Mouse (Mus musculus): ENCODE results near the gene 1810055G02Rik. TPM values are rescaled to one million over a fixed set of nuclear protein-coding genes. Genes with fewer than 3 reads are reported as not detected.

1810055G02Rik gene
- polyA plus RNA-seq, 1 experiment from 2014 or later, result 42.1 TPM

- ATAC-seq, result no peak
- no peak overlapping the region for H3K27ac ChIP-seq (ENCODE audit: low read depth, low read length)
- H3K4me3 ChIP-seq (ENCODE audit: low read length), result no peak overlapping the region
- H3K4me2 ChIP-seq (ENCODE audit: low read length), result no peak overlapping the region
- no peaks in the 10 kb centered on the region for H3K9me3 ChIP-seq (ENCODE audit: control insufficient read depth, low read length)
- H3K9ac ChIP-seq (ENCODE audit: low read depth, low read length), result no peak overlapping the region
- H3K4me1 ChIP-seq (ENCODE audit: control insufficient read depth, insufficient read depth, low read depth, low read length), result peaks cover 5% of the 10 kb centered on the region
- H3K27me3 ChIP-seq (replicated peaks; ENCODE audit: control insufficient read depth, insufficient read depth, low read length), result peaks cover 2% of the 10 kb centered on the region; the same call in 1 of the 2 replicates
- WGBS, result 96% methylated on average over 5 of the region's 5 CpGs
- no peaks in the 10 kb centered on the region for H3K36me3 ChIP-seq (ENCODE audit: control insufficient read depth, insufficient read depth, low read length)
These were observed 16.8 kb upstream of the 1810055G02Rik start for GRCm38 (mm10) chr19:3691337-3691736.

DNA sequence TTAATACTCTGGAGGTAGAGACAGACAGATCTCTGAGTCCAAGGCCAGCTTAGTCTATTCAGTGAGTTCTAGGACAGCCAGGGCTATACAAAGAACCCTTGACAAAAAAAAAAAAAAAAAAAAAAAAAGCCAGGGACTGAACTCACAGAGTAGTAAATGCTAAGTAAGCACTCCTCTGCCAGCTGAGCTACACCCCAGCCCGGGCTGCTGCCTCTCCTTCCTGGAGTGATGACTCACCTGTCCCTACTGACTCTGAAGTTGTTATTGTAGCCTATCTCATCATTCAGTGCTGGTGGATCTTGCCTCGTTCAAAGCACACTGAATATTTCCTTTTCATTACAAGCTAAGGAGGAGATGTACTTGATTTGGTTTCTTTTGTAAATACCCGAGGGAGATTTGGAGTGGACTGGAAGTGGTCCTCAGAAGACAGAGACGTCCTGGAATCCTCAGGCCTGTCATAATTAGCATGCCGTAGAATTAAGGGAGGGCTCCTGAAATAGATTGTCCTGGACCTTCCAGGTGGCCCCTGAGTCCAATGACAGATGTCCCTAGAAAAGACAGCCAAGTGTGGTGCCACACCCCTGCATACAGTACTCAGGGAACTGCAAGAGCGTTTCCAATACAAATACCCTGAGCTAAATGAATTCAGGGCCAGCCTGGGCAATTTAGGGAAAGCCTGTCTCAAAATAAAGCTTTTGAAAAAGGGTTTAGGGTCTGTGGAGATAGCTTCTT, 15.5 kb upstream of the 1810055G02Rik start:
- H3K4me1 ChIP-seq (ENCODE audit: control insufficient read depth, insufficient read depth, low read depth, low read length), result no peaks in the 10 kb centered on the region
- H3K9ac ChIP-seq (ENCODE audit: low read depth, low read length), result no peak overlapping the region
- no peak for ATAC-seq
- H3K4me2 ChIP-seq (ENCODE audit: low read length), result no peak overlapping the region
- H3K27me3 ChIP-seq (replicated peaks; ENCODE audit: control insufficient read depth, insufficient read depth, low read length), result no peaks in the 10 kb centered on the region; the same call in 1 of the 2 replicates
- WGBS, result 75% methylated on average over 6 of the region's 6 CpGs
- H3K27ac ChIP-seq (ENCODE audit: low read depth, low read length), result no peak overlapping the region
- no peak overlapping the region for H3K4me3 ChIP-seq (ENCODE audit: low read length)
- no peaks in the 10 kb centered on the region for H3K36me3 ChIP-seq (ENCODE audit: control insufficient read depth, insufficient read depth, low read length)
- no peaks in the 10 kb centered on the region for H3K9me3 ChIP-seq (ENCODE audit: control insufficient read depth, low read length)

- Histone ChIP-seq H3K9ac (ENCODE audit: low read depth, low read length) (no peak overlapping the region), H3K27me3 (replicated peaks; ENCODE audit: control insufficient read depth, insufficient read depth, low read length) (no peaks in the 10 kb centered on the region), H3K27ac (ENCODE audit: low read depth, low read length) (no peak overlapping the region), H3K4me3 (ENCODE audit: low read length) (no peak overlapping the region), H3K4me2 (ENCODE audit: low read length) (no peak overlapping the region), H3K9me3 (ENCODE audit: control insufficient read depth, low read length) (no peaks in the 10 kb centered on the region), H3K36me3 (ENCODE audit: control insufficient read depth, insufficient read depth, low read length) (no peaks in the 10 kb centered on the region), H3K4me1 (ENCODE audit: control insufficient read depth, insufficient read depth, low read depth, low read length) (no peaks in the 10 kb centered on the region)
- 85% methylated on average over 2 of the region's 2 CpGs for WGBS
- no peak for ATAC-seq
These were observed 13.6 kb upstream of the 1810055G02Rik start for GRCm38 (mm10) chr19:3694476-3694875.

- H3K4me3 ChIP-seq (ENCODE audit: low read length), result no peak overlapping the region
- no peak overlapping the region for H3K4me2 ChIP-seq (ENCODE audit: low read length)
- no peak overlapping the region for H3K27ac ChIP-seq (ENCODE audit: low read depth, low read length)
- no peak overlapping the region for H3K9ac ChIP-seq (ENCODE audit: low read depth, low read length)
- H3K4me1 ChIP-seq (ENCODE audit: control insufficient read depth, insufficient read depth, low read depth, low read length), result no peaks in the 10 kb centered on the region
- ATAC-seq, result no peak
- H3K9me3 ChIP-seq (ENCODE audit: control insufficient read depth, low read length), result no peaks in the 10 kb centered on the region
- WGBS, result 59% methylated on average over 3 of the region's 3 CpGs
- no peaks in the 10 kb centered on the region for H3K36me3 ChIP-seq (ENCODE audit: control insufficient read depth, insufficient read depth, low read length)
- no peaks in the 10 kb centered on the region; the same call in 1 of the 2 replicates for H3K27me3 ChIP-seq (replicated peaks; ENCODE audit: control insufficient read depth, insufficient read depth, low read length)
These were observed 13.1 kb upstream of the 1810055G02Rik start for GRCm38 (mm10) chr19:3695006-3695405.

DNA sequence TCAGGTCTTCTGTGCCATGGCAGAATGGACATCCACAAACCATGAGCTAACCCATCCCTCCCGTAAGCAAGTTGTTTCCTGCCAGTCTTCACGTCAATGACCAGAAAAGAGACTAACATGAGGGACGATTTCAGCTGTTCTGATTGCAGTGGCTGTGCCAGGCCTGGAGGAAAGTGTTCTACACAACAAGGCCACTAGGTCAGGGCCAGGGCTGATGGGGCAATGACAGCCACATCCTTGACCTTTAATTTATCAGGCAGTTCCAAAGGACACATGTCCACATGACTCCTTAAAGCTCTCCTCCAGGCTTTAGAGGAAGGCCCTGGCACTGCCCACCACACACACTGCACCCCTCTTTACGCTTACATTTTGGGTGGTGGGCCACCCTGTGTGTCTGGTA, 12.6 kb upstream of the 1810055G02Rik start:
- Histone ChIP-seq H3K4me1 (ENCODE audit: control insufficient read depth, insufficient read depth, low read depth, low read length) (no peaks in the 10 kb centered on the region), H3K9me3 (ENCODE audit: control insufficient read depth, low read length) (no peaks in the 10 kb centered on the region), H3K36me3 (ENCODE audit: control insufficient read depth, insufficient read depth, low read length) (no peaks in the 10 kb centered on the region), H3K4me2 (ENCODE audit: low read length) (no peak overlapping the region), H3K27ac (ENCODE audit: low read depth, low read length) (no peak overlapping the region), H3K4me3 (ENCODE audit: low read length) (no peak overlapping the region), H3K27me3 (replicated peaks; ENCODE audit: control insufficient read depth, insufficient read depth, low read length) (no peaks in the 10 kb centered on the region; the same call in 1 of the 2 replicates), H3K9ac (ENCODE audit: low read depth, low read length) (no peak overlapping the region)
- no peak for ATAC-seq
- 81% methylated on average over 4 of the region's 4 CpGs for WGBS

GRCm38 (mm10) chr19:3695976-3696375, 12.1 kb upstream of the 1810055G02Rik start:
- no peaks in the 10 kb centered on the region for H3K4me1 ChIP-seq (ENCODE audit: control insufficient read depth, insufficient read depth, low read depth, low read length)
- no peak overlapping the region for H3K4me3 ChIP-seq (ENCODE audit: low read length)
- H3K4me2 ChIP-seq (ENCODE audit: low read length), result no peak overlapping the region
- no peak overlapping the region for H3K27ac ChIP-seq (ENCODE audit: low read depth, low read length)
- H3K27me3 ChIP-seq (replicated peaks; ENCODE audit: control insufficient read depth, insufficient read depth, low read length), result no peaks in the 10 kb centered on the region; the same call in 1 of the 2 replicates
- 89% methylated on average over 8 of the region's 8 CpGs for WGBS
- no peaks in the 10 kb centered on the region for H3K36me3 ChIP-seq (ENCODE audit: control insufficient read depth, insufficient read depth, low read length)
- H3K9me3 ChIP-seq (ENCODE audit: control insufficient read depth, low read length), result no peaks in the 10 kb centered on the region
- H3K9ac ChIP-seq (ENCODE audit: low read depth, low read length), result no peak overlapping the region
- ATAC-seq, result no peak

- Histone ChIP-seq H3K9ac (ENCODE audit: low read depth, low read length) (no peak overlapping the region), H3K27me3 (replicated peaks; ENCODE audit: control insufficient read depth, insufficient read depth, low read length) (no peaks in the 10 kb centered on the region; the same call in 1 of the 2 replicates), H3K27ac (ENCODE audit: low read depth, low read length) (no peak overlapping the region), H3K4me3 (ENCODE audit: low read length) (no peak overlapping the region), H3K4me2 (ENCODE audit: low read length) (no peak overlapping the region), H3K9me3 (ENCODE audit: control insufficient read depth, low read length) (no peaks in the 10 kb centered on the region), H3K36me3 (ENCODE audit: control insufficient read depth, insufficient read depth, low read length) (no peaks in the 10 kb centered on the region), H3K4me1 (ENCODE audit: control insufficient read depth, insufficient read depth, low read depth, low read length) (no peaks in the 10 kb centered on the region)
- WGBS, result 87% methylated on average over 7 of the region's 7 CpGs
- ATAC-seq, result no peak
These were observed 10.1 kb upstream of the 1810055G02Rik start for GRCm38 (mm10) chr19:3698035-3698434.

GRCm38 (mm10) chr19:3699508-3700438, 8.3 kb upstream of the 1810055G02Rik start:
- Histone ChIP-seq H3K4me1 (ENCODE audit: control insufficient read depth, insufficient read depth, low read depth, low read length) (no peaks in the 10 kb centered on the region), H3K27me3 (replicated peaks; ENCODE audit: control insufficient read depth, insufficient read depth, low read length) (no peaks in the 10 kb centered on the region; the same call in 1 of the 2 replicates), H3K4me3 (ENCODE audit: low read length) (no peak overlapping the region), H3K36me3 (ENCODE audit: control insufficient read depth, insufficient read depth, low read length) (no peaks in the 10 kb centered on the region), H3K9ac (ENCODE audit: low read depth, low read length) (no peak overlapping the region), H3K27ac (ENCODE audit: low read depth, low read length) (no peak overlapping the region), H3K4me2 (ENCODE audit: low read length) (no peak overlapping the region), H3K9me3 (ENCODE audit: control insufficient read depth, low read length) (no peaks in the 10 kb centered on the region)
- ATAC-seq, result peak; percentile 45; the same call in 1 of the 2 replicates
- 37% methylated on average over 6 of the region's 6 CpGs for WGBS

GRCm38 (mm10) chr19:3702460-3702859, 5.6 kb upstream of the 1810055G02Rik start:
- Histone ChIP-seq H3K4me1 (ENCODE audit: control insufficient read depth, insufficient read depth, low read depth, low read length) (peaks cover 3% of the 10 kb centered on the region), H3K4me2 (ENCODE audit: low read length) (no peak overlapping the region), H3K9me3 (ENCODE audit: control insufficient read depth, low read length) (no peaks in the 10 kb centered on the region), H3K4me3 (ENCODE audit: low read length) (no peak overlapping the region), H3K27ac (ENCODE audit: low read depth, low read length) (no peak overlapping the region), H3K9ac (ENCODE audit: low read depth, low read length) (no peak overlapping the region), H3K27me3 (replicated peaks; ENCODE audit: control insufficient read depth, insufficient read depth, low read length) (no peaks in the 10 kb centered on the region; the same call in 1 of the 2 replicates), H3K36me3 (ENCODE audit: control insufficient read depth, insufficient read depth, low read length) (no peaks in the 10 kb centered on the region)
- WGBS, result 85% methylated on average over 4 of the region's 4 CpGs
- ATAC-seq, result no peak

Measured in hindbrain, embryonic 16.5 days (tissue).